Mouse (Mus musculus): ENCODE measurements around the gene Fv1.

DNA sequence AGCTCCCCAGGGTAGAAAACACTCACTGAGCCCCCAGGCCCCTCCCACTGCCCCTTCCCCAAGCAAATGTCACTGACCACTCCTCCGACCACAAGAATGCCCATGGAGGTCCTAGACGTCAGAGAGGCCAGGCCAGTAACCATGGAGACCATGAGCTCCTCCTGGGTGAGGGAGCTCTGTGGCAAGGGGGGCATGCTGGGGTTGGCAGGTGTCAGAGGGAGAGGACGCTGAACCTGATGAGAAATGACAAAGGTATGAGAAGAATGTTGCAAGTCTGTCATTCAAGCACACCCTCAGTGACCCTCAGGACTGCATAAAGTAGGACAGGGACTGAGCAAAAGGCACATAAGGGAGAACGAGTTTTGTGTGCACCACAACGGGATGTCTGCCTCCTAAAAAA lies 11.1 kb downstream of the Fv1 start:
- TF ChIP-seq CTCF (IDR thresholded peaks at IDR 0.05; ENCODE audit: low read depth), result no peak
- TF ChIP-seq EP300 (optimal IDR thresholded peaks at IDR 0.05), result no peak

Data from stomach, postnatal 0 days (tissue).